Mouse (Mus musculus): ENCODE measurements around the gene Rapgef5.
A peak's percentile ranks its signal among the peaks of the same experiment; 100 is the strongest.

Rapgef5 gene

GRCm38 (mm10) chr12:117721748-117722150 lies 205.5 kb downstream of the Rapgef5 start:
- DNase-seq: no peak

DNA sequence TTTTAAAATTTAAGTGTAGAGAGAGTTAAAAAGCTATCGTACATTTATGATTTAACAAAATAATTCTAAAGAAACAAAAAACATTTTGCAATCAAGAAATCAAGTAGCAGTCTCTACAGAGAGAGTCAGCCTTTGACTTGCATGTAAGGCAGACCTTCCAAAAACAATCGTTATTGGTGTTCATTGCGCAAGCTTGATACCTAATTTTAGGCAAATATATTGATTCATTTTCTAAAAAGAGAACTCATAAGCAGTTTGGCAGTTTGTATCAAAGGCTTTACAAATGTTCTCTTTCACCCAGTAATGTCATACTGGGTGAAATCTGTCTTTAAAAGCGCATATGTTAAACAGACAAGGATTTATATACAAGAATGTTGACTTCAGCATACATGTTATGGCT lies 208.7 kb downstream of the Rapgef5 start:
- DNase-seq: no peak

DNA sequence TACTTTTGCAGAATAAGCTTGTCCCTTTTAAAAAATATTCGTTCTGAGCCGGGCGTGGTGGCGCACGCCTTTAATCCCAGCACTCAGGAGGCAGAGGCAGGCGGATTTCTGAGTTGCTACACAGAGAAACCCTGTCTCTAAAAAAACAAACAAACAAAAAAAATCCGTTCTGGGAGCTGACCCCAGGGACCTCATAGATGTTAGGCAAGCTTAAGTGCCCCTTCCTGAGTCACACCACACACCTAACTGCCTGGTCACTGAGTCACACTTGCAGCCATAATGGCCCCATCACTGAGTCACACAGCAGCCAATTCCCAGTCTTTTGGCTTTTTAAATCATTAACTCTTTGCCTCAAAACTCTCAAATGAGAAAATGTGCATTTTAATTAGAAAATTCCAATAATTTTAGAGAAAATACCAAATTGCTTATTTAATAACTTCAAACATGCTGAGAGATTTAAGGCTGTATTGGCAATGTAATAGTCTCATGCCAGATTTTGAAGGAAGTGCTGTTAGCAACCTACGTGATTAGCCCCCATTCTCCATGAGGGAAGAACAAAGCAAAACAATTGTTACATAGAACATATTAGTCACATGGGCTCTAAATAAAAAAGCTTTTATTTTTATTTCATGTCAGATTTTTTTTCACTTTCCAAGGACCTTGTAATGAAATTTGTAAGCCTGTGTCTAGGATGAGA lies 211.3 kb downstream of the Rapgef5 start:
- DNase-seq: no peak

DNA sequence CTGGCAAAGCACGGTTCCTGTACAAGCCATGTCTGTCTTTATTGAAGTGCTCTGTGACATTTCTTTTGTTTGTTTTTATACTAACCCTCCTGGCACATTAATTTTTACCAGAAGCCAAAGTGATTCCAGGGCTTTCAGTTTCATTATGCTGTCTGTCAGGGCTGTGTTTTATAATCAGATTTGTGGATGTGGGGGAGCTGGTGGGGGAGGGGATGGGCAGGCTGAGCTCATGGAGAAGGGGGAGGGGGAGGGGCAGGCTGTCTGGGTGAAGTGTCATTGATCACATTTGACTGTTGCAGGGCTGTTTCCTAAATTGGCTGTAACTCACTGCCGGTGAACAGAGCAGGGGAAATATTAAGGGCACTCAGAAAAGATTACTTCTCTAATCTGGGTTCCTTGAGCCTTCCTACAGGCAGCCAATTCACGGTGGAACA lies 211.9 kb downstream of the Rapgef5 start:
- DNase-seq: no peak

- no peak for DNase-seq
Measured at GRCm38 (mm10) chr12:117733611-117734010, 217.3 kb downstream of the Rapgef5 start.

GRCm38 (mm10) chr12:117736130-117736529 lies 219.9 kb downstream of the Rapgef5 start:
- DNase-seq: no peak

DNA sequence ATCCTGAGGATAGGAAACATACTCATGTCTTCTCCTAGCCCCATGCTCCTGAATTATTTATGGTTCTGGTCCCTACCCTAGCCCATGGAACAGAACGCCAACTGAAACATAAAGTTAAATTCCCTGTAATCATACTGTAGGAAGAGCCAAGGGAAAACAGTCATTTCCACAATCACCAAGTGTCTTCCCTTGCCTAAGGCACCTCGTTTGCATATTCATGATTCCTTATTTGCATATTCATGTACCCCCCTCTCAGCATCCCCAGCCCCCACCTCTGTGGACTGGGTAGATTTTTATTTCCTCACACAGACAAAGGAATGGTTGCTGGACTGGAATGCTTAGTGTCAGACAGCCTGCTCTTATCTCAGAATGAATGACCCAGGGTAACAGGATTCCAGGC lies 220.6 kb downstream of the Rapgef5 start:
- no peak for DNase-seq

- DNase-seq: no peak
Measured at GRCm38 (mm10) chr12:117737332-117738031, 221.2 kb downstream of the Rapgef5 start.

DNA sequence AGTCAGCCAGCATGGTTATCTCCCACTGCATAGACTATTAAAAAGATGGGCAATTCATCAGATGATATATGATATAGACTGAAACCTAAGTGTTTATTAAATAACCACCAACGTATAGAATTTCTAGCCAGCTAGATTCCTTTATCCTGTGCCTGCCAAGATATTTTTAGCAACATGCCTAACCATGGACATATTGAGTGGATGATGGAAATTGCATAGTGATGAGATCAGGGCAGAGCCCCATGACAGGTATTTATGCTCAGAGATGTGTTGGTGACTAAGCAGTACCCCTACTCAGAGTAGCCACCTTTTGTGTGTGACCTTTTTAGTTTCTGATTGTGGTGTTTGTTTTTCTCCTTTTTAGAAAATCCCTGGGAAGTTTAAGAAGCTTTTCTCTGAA lies 226.2 kb downstream of the Rapgef5 start:
- no peak for DNase-seq

GRCm38 (mm10) chr12:117744580-117745483 lies 228.6 kb downstream of the Rapgef5 start:
- DNase-seq: no peak

DNA sequence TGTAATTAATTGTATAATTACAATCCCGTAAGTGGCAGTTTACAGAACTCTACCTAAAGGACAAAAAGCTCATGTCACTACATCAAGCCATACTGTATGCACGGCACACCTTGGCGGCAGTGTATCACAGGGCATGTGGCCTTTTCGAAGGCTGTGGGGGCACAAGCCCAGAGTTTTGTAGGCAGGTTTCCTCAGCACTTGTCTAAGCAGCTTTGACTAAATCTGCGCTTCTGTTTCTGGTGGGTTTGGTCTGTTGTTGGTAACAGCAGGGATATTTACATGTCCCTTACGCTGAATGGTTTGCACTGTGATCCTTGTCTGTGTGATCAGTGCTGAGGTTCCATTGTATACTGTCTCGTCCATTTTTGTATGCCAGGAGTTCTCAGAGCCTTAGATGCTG lies 230.3 kb downstream of the Rapgef5 start:
- no peak for DNase-seq

- DNase-seq: no peak
Measured at GRCm38 (mm10) chr12:117751045-117751444, 234.8 kb downstream of the Rapgef5 start.

- no peak for DNase-seq
Measured at GRCm38 (mm10) chr12:117751520-117752383, 235.5 kb downstream of the Rapgef5 start.

DNA sequence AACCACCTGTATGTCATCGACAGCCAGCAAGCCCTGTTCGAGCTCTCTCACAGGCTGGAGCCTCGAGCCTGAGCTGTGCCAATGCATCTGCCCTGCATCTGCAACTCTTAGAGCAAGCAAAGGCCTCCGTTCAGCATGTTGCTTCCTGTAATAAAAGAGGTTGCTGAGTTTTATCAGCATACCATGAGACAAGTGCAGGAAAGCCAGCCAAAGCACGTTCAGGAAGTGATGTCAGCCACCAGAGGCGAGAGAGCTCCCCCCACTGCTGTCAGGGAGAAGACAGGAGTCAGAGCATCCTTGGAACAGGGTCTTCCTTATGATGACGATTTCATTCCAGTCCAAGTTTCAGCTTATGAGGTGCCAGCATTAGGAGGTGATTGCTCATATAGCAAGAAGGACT lies 239.7 kb downstream of the Rapgef5 start:
- peak; percentile 27 to 45 for DNase-seq

- DNase-seq: no peak
Measured at GRCm38 (mm10) chr12:117760373-117760772, 244.1 kb downstream of the Rapgef5 start.

DNA sequence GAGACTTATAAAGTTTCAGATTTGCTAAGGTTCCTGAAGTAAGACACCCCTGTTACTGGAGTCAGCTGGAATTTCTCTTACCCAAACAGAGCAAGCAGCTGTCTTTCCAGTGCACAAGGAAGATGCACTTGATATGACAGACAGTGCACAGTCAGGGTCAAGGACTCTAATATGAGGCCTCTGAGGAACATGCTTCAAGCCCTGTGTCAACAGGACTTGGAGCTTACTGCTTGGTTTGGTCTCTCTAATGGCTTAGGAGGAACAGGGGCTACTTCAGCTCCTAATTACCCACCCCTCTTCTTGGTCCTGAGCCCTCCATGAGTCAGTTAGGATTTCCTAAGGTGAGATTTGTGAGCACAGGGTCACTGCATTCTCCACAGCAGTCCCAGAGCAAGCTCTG lies 244.6 kb downstream of the Rapgef5 start:
- DNase-seq: no peak

DNA sequence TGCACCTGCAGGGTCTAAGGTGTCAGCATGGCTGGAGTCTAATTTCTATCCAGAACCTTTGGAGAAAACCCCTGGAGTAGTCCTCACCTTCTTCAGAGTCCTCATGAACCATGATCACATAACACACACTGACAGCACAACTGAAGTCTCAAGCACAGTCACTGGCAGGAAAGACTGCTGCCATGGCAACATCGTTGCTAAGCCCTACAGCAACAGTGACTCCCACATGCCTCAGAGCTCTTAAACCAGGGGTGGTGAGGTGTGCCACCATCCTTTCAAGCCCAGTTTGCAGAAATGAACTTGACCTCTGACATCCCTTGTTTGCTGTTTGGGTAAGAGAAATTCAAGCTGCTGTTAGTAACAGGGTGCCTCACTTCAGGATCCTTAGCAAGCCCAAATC lies 245.4 kb downstream of the Rapgef5 start:
- peak in 1 of 2 experiments; percentile 31 for DNase-seq

DNA sequence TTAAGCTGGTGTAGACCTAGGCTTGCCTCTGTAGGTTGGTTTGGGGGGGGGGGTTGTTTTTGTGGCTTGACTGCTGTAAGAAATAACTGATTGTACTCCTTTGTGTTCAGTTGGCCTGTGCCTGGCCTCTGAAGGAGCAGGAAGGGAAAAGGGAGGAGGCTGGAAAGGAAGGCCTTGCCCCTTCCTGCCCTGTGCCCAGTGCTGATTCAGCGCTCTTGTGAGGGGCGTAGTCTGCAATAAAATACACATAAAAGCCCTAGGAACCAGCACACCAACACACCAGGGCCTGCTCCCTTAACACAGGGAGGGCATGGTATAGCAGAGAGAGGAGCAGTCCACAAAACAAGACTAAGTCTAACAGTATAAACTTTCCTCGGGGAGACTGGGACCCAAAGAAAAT lies 247.0 kb downstream of the Rapgef5 start:
- DNase-seq: no peak

DNA sequence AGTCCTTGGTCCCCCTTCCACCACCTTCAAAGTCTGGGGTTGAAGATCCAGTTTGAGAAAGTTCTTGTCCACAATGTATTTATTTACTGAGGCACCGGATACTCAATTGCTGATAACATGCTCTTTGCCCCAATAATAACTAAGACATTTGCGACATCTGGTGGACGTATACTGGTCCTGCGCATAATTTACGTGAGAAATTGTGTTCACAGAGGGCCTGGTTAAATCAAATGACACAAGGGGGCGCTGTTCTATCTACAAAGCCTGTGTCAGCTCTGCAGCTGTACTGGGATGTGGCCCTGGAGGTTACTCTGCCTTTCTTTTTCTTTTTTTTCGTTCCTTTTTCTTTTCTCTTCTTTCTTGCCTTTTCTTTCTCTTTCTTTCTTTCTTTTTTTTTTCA lies 248.6 kb downstream of the Rapgef5 start:
- DNase-seq: peak; percentile 59 to 63

- peak; percentile 60 to 69 for DNase-seq
Measured at GRCm38 (mm10) chr12:117769113-117769512, 252.8 kb downstream of the Rapgef5 start.

GRCm38 (mm10) chr12:117770211-117770610 lies 253.9 kb downstream of the Rapgef5 start:
- DNase-seq: no peak

DNA sequence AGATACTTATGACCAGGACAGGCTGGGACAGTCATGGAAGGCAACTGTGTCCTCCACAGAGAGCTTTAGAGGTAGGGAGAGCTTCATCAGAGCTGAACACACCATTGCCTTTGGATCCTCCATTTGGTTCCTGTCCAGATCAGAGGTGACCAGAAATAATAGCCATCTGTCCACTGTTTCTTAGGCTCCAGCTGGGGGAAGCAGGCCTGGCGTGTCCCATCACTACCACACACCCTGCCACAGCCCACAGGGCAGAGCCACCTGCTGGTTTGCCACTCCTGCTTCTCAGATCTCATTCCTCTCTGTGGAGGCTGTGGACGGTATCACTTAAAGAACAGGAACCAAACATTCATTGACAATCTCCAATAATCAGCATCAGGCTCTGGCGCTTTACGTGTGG lies 254.9 kb downstream of the Rapgef5 start:
- DNase-seq: no peak

Data from thymus, postnatal 36 days (tissue).